Mouse (Mus musculus) liver, embryonic 16.5 days (tissue): ENCODE measurements around the gene Gm11032. TPM values are rescaled to one million over a fixed set of nuclear protein-coding genes. Genes with fewer than 3 reads are reported as not detected.
"Not testable (repeated sequence)": the region's sequence is repeated elsewhere in the genome, so short reads cannot be mapped to it uniquely, and the experiment has no call there.

Experiments
- ATAC-seq: fragments of 200-750 bp; cut with Nextera tagmentation; 2 replicates; pipeline ENCODE4 v1.8.0; 2017; ENCODE audit warnings: low read depth, mild to moderate bottlenecking, moderate number of reproducible peaks, moderate library complexity
- H3K27ac ChIP-seq: fragments of 300-500 bp; sonication (generic); 2 replicates; pipeline ENCODE4 v1.5.1; 2014; ENCODE audit warnings: mild to moderate bottlenecking, low read length
- H3K27me3 ChIP-seq: fragments of 300-500 bp; sonication (generic); 2 replicates; pipeline ENCODE4 v1.6.1; 2014; ENCODE audit warnings: low read depth, low read length, mixed read lengths; ENCODE audit not compliant: control insufficient read depth, insufficient read depth
- H3K36me3 ChIP-seq: fragments of 300-500 bp; sonication (generic); 2 replicates; pipeline ENCODE4 v1.6.1; 2014; ENCODE audit warnings: mild to moderate bottlenecking; ENCODE audit not compliant: control insufficient read depth, insufficient read depth
- H3K4me1 ChIP-seq: fragments of 300-500 bp; sonication (generic); 2 replicates; pipeline ENCODE4 v1.6.1; 2014; ENCODE audit warnings: low read depth, low read length, mixed read lengths; ENCODE audit not compliant: control insufficient read depth
- H3K4me2 ChIP-seq: fragments of 300-500 bp; sonication (generic); 2 replicates; pipeline ENCODE4 v1.6.1; 2014; ENCODE audit warnings: low read depth, low read length, mixed read lengths
- H3K4me3 ChIP-seq: fragments of 300-500 bp; sonication (generic); 2 replicates; pipeline ENCODE4 v1.5.1; 2014; ENCODE audit warnings: low read depth, mild to moderate bottlenecking, low read length
- H3K9ac ChIP-seq: fragments of 300-500 bp; sonication (generic); 2 replicates; pipeline ENCODE4 v1.6.1; 2014; ENCODE audit warnings: low read depth, low read length
- H3K9me3 ChIP-seq: fragments of 300-500 bp; sonication (generic); replicated peaks from 2 replicates; pipeline ENCODE4 v1.6.1; 2016; ENCODE audit warnings: low read length; ENCODE audit not compliant: control insufficient read depth
- WGBS: fragments of 180-500 bp; shearing (Covaris S2); extraction: QIAGEN DNeasy Blood & Tissue Kit; methylation state at CpG from one replicate; pipeline ENCODE4 v1.1.7; 2014; ENCODE audit not compliant: insufficient replicate concordance; 5-methylcytosine and 5-hydroxymethylcytosine counted together
- polyA plus RNA-seq: library from polyadenylated mRNA; unstranded; fragments of >200 nt; fragmentation: Nextera tagmentation; extraction: Ambion mirVana; gene quantifications from 2 replicates; pipeline ENCODE4 v1.2.1, GENCODE M21; 2015

Gene Gm11032
- polyA plus RNA-seq = not detected in 2 replicates

GRCm38 (mm10) chr11:4620017-4620485, at the start of gene Gm11032:
TSS of gene Gm11032 (plus strand) at chr11:4620067.
- Histone ChIP-seq H3K27ac (no peak within 1 kb of the TSS), H3K4me2 (no peak within 1 kb of the TSS), H3K36me3 (no peaks in the 10 kb centered on the region), H3K9ac (no peak within 1 kb of the TSS), H3K4me3 (no peak within 1 kb of the TSS), H3K4me1 (no peaks in the 10 kb centered on the region), H3K27me3 (no peaks in the 10 kb centered on the region), H3K9me3 (no peaks in the 10 kb centered on the region)
- no peak for ATAC-seq
- WGBS = 62% methylated on average over 16 of the region's 16 CpGs

GRCm38 (mm10) chr11:4571491-4571901, 48.4 kb upstream of the Gm11032 start:
- ATAC-seq = no peak
- 60% methylated on average over 4 of the region's 4 CpGs for WGBS

GRCm38 (mm10) chr11:4576090-4576732, 43.7 kb upstream of the Gm11032 start:
- not testable (repeated sequence) for H3K36me3 ChIP-seq, H3K27me3 ChIP-seq, H3K9ac ChIP-seq, H3K9me3 ChIP-seq
- H3K4me1 ChIP-seq = peaks cover 43% of the 10 kb centered on the region
- peak overlapping the region; percentile 2; the same call in 1 of the 2 replicates for H3K4me3 ChIP-seq
- ATAC-seq = peak; percentile 86
- H3K4me2 ChIP-seq = peak overlapping the region; percentile 51
- peak overlapping the region; percentile 92 for H3K27ac ChIP-seq
- 24% methylated on average over 2 of the region's 2 CpGs for WGBS

More at GRCm38 (mm10) chr11:4571491-4571901, 48.4 kb upstream of the Gm11032 start:
- Histone ChIP-seq H3K4me2 (no peak overlapping the region), H3K9me3 (no peaks in the 10 kb centered on the region), H3K27ac (peak overlapping the region; percentile 59), H3K27me3 (no peaks in the 10 kb centered on the region), H3K4me3 (no peak overlapping the region), H3K36me3 (no peaks in the 10 kb centered on the region), H3K9ac (no peak overlapping the region), H3K4me1 (peaks cover 37% of the 10 kb centered on the region)

GRCm38 (mm10) chr11:4577079-4577478, 42.8 kb upstream of the Gm11032 start:
- no peaks in the 10 kb centered on the region for H3K36me3 ChIP-seq
- H3K4me1 ChIP-seq = peaks cover 35% of the 10 kb centered on the region
- H3K4me3 ChIP-seq = peak overlapping the region; percentile 2; the same call in 1 of the 2 replicates
- 30% methylated on average over 2 of the region's 2 CpGs for WGBS
- peak overlapping the region; percentile 51 for H3K4me2 ChIP-seq
- no peak overlapping the region; the same call in 1 of the 2 replicates for H3K9ac ChIP-seq
- H3K9me3 ChIP-seq = no peaks in the 10 kb centered on the region
- no peaks in the 10 kb centered on the region for H3K27me3 ChIP-seq
- peak; percentile 79 for ATAC-seq
- peak overlapping the region; percentile 92 for H3K27ac ChIP-seq

- Histone ChIP-seq H3K9me3 (no peaks in the 10 kb centered on the region), H3K27me3 (no peaks in the 10 kb centered on the region), H3K9ac (no peak overlapping the region), H3K36me3 (no peaks in the 10 kb centered on the region; the same call in 1 of the 2 replicates), H3K4me1 (peaks cover 30% of the 10 kb centered on the region), H3K4me2 (no peak overlapping the region), H3K27ac (0 out of 2 replicates have a peak overlapping the region, but pooled peaks have one; percentile 18), H3K4me3 (no peak overlapping the region)
- ATAC-seq = peak; percentile 20; the same call in 1 of the 2 replicates
- 56% methylated on average over 2 of the region's 2 CpGs for WGBS
Observed at GRCm38 (mm10) chr11:4578682-4579081, 41.2 kb upstream of the Gm11032 start.

GRCm38 (mm10) chr11:4591811-4592210, 28.1 kb upstream of the Gm11032 start:
- 0 out of 2 replicates have a peak overlapping the region, but pooled peaks have one; percentile 22 for H3K27ac ChIP-seq
- H3K27me3 ChIP-seq = no peaks in the 10 kb centered on the region
- peaks cover 17% of the 10 kb centered on the region for H3K4me1 ChIP-seq
- H3K4me3 ChIP-seq = peak overlapping the region; percentile 42
- no peak for ATAC-seq
- peaks cover 4% of the 10 kb centered on the region; the same call in 1 of the 2 replicates for H3K36me3 ChIP-seq
- peak overlapping the region; percentile 29 for H3K9ac ChIP-seq
- peak overlapping the region; percentile 72 for H3K4me2 ChIP-seq
- H3K9me3 ChIP-seq = no peaks in the 10 kb centered on the region
- 71% methylated on average over 4 of the region's 4 CpGs for WGBS

- peak overlapping the region; percentile 100 for H3K9ac ChIP-seq
- H3K27ac ChIP-seq = peak overlapping the region; percentile 97
- no peak for ATAC-seq
- H3K4me1 ChIP-seq = peaks cover 17% of the 10 kb centered on the region
- peak overlapping the region; percentile 72 for H3K4me2 ChIP-seq
- peak overlapping the region; percentile 100 for H3K4me3 ChIP-seq
- no peaks in the 10 kb centered on the region for H3K9me3 ChIP-seq
- no peaks in the 10 kb centered on the region for H3K36me3 ChIP-seq
- no peaks in the 10 kb centered on the region for H3K27me3 ChIP-seq
- WGBS = 17% methylated on average over 5 of the region's 5 CpGs
Observed at GRCm38 (mm10) chr11:4593491-4593848, 26.4 kb upstream of the Gm11032 start.

GRCm38 (mm10) chr11:4593849-4594607, 25.8 kb upstream of the Gm11032 start:
- Histone ChIP-seq H3K4me2 (peak overlapping the region; percentile 72), H3K36me3 (no peaks in the 10 kb centered on the region), H3K27me3 (no peaks in the 10 kb centered on the region), H3K9me3 (no peaks in the 10 kb centered on the region), H3K9ac (peak overlapping the region; percentile 100), H3K4me1 (peaks cover 17% of the 10 kb centered on the region), H3K27ac (peak overlapping the region; percentile 97), H3K4me3 (peak overlapping the region; percentile 100)
- WGBS = under 1% methylated on average over 45 of the region's 45 CpGs
- ATAC-seq = peak; percentile 81
